Mouse (Mus musculus) neutrophil, adult 83 days (primary cell): ENCODE data around the gene Olfr68. TPM values are rescaled to one million over a fixed set of nuclear protein-coding genes. Genes with fewer than 3 reads are reported as not detected.

ENCODE experiments used
- total RNA-seq, 2 experiments: library from RNA; stranded (reverse); gene quantifications; one replicate each; pipeline ENCODE4 v1.2.4; 2023

The Olfr68 gene
- total RNA-seq, result not detected

DNA sequence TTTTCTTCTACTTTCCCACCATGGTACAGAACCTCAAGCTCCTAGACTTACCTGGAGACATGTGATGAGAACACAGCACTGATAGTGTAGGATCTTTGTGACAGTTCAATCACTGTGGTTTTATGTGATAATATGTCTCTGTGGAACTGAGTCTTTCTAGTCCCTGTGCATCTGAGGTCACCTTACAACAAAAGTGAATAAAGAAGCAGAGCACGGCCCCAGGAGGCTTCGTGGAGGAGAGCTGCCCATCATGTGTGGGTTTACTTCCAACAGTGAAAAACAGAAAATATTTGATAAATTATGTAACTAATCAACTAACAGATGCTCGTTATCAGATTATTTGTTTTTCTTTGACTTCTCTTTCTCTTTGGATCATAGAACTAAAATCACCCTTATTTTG lies at the start of gene Olfr68:
Gene Olfr68, minus strand, starts transcription at position 101 of the 400 bp plus-strand sequence.

GRCm38 (mm10) chr7:103827808-103828207 lies 48.3 kb upstream of the Olfr68 start, which contains the start of gene Hbb-bs:
Gene Hbb-bs, minus strand, starts transcription at chr7:103828096.

GRCm38 (mm10) chr7:103813766-103814165 lies 34.3 kb upstream of the Olfr68 start, which contains the start of gene Hbb-bt:
Gene Hbb-bt, minus strand, starts transcription at chr7:103813996.

GRCm38 (mm10) chr7:103791721-103792120 lies 12.2 kb upstream of the Olfr68 start, which contains the start of gene Olfr67:
Gene Olfr67, minus strand, starts transcription at chr7:103791821.

GRCm38 (mm10) chr7:103771494-103771893 lies 8.0 kb downstream of the Olfr68 start, which contains the start of gene Olfr69:
Gene Olfr69, minus strand, starts transcription at chr7:103771594.

DNA sequence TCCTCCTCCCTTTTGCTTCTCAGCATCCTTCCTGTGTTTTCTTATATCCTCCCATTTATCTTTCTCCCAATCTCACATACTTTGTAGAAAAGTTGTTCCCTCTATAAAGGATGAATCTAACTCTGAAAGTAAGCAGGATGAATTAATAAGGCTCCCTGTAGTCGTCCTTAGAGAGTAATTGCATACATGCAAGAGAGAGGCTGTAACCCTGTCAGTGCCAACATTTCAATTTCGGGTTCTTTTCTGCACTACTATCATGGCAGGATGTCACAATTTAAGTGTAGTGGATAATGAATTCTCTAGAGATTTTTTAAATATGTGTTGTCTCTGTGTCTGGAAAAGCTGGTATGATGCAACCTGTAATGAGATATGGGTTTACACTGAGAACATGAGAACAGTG lies 22.3 kb downstream of the Olfr68 start, which contains the start of gene Olfr630:
Gene Olfr630, minus strand, starts transcription at position 101 of the 400 bp plus-strand sequence.

DNA sequence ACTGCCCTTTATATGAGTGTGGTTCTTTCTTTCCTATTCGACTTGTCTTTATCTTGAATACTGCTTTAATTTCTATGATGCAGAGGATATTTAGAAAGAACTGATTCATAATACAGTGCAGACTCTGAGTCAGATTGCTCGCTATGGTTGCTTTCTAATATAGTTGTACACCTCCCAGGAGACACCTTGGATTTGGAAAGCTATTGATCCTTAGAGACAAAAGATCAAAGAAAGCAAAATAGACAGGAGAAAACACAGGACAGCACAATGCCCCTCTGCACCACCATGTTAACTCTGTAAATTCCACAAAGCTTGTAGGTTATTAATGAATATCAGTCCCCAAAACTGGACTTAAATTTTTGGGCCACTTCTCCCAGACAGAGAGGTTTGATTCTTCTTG lies 34.7 kb downstream of the Olfr68 start, which contains the start of gene Olfr629:
Gene Olfr629, minus strand, starts transcription at position 101 of the 400 bp plus-strand sequence.

DNA sequence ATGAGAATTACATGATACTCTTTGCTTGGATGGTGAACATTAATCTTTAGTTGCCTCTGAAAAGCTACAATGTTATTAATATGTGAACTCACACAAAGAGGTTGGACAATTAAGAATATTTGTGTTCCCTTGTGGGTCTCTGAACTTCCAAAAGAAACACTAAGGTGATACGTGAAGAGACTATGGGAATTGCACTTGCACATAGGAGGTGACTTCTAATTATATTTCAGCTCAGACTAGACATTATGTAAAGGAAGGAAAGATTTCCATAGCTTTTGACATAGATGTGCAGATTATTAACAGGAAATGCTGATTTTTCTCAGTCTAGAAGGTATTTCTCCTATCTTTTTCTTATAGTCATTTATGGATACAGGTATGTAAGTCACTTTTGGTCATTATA lies 49.4 kb downstream of the Olfr68 start, which contains the start of gene Olfr628:
Gene Olfr628, plus strand, starts transcription at position 301 of the 400 bp plus-strand sequence.

Other genes with a start within 250 kb of the Olfr68 start
- not detected for gene Olfr612, start 237.0 kb downstream of the Olfr68 start, total RNA-seq
- gene Olfr613, start 231.6 kb downstream of the Olfr68 start, total RNA-seq, result not detected
- gene Olfr615, start 223.6 kb downstream of the Olfr68 start, total RNA-seq, result not detected
- not detected for gene Olfr616, start 210.6 kb downstream of the Olfr68 start, total RNA-seq
- gene Olfr617, start 206.6 kb downstream of the Olfr68 start, total RNA-seq, result not detected
- gene Olfr618, start 189.6 kb downstream of the Olfr68 start, total RNA-seq, result not detected
- gene Olfr619, start 179.1 kb downstream of the Olfr68 start, total RNA-seq, result not detected
- gene Olfr620, start 167.2 kb downstream of the Olfr68 start, total RNA-seq, result not detected
- gene Olfr622, start 137.0 kb downstream of the Olfr68 start, total RNA-seq, result not detected
- not detected for gene Olfr623, start 116.0 kb downstream of the Olfr68 start, total RNA-seq
- not detected for gene Olfr624, start 108.5 kb downstream of the Olfr68 start, total RNA-seq
- gene Olfr625-ps1, start 97.0 kb downstream of the Olfr68 start, total RNA-seq, result not detected
- not detected for gene Olfr243, start 65.0 kb downstream of the Olfr68 start, total RNA-seq
- gene Olfr628, start 49.3 kb downstream of the Olfr68 start, total RNA-seq, result not detected
- not detected for gene Olfr629, start 34.8 kb downstream of the Olfr68 start, total RNA-seq
- not detected for gene Olfr630, start 22.4 kb downstream of the Olfr68 start, total RNA-seq
- gene Olfr69, start 8.1 kb downstream of the Olfr68 start, total RNA-seq, result not detected
- not detected for gene Olfr67, start 12.1 kb upstream of the Olfr68 start, total RNA-seq
- 100 to 1,000 TPM in 1 of 2 experiments, 10 to 100 TPM in 1; 81.2 to 165 TPM for gene Hbb-bt, start 34.3 kb upstream of the Olfr68 start, total RNA-seq
- 100 to 1,000 TPM; 331 to 680 TPM for gene Hbb-bs, start 48.4 kb upstream of the Olfr68 start, total RNA-seq
- gene Hbb-bh2, start 60.8 kb upstream of the Olfr68 start, total RNA-seq, result not detected
- not detected for gene Hbb-bh1, start 63.5 kb upstream of the Olfr68 start, total RNA-seq
- gene Hbb-y, start 73.5 kb upstream of the Olfr68 start, total RNA-seq, result not detected
- not detected for gene Olfr66, start 106.6 kb upstream of the Olfr68 start, total RNA-seq
- not detected for gene Olfr64, start 114.8 kb upstream of the Olfr68 start, total RNA-seq
- not detected for gene Olfr65, start 123.8 kb upstream of the Olfr68 start, total RNA-seq
- not detected for gene Olfr631, start 149.1 kb upstream of the Olfr68 start, total RNA-seq
- gene Olfr632, start 154.6 kb upstream of the Olfr68 start, total RNA-seq, result not detected
- not detected for gene Olfr633, start 164.7 kb upstream of the Olfr68 start, total RNA-seq
- not detected for gene Olfr635, start 191.5 kb upstream of the Olfr68 start, total RNA-seq
- gene Olfr638, start 219.0 kb upstream of the Olfr68 start, total RNA-seq, result not detected
- under 1 TPM; 0.07 to 0.09 TPM for gene Olfr639, start 237.6 kb upstream of the Olfr68 start, total RNA-seq
- not detected for gene Olfr640, start 245.9 kb upstream of the Olfr68 start, total RNA-seq